Mouse (Mus musculus): ENCODE results near the gene Slc8a2.

DNA sequence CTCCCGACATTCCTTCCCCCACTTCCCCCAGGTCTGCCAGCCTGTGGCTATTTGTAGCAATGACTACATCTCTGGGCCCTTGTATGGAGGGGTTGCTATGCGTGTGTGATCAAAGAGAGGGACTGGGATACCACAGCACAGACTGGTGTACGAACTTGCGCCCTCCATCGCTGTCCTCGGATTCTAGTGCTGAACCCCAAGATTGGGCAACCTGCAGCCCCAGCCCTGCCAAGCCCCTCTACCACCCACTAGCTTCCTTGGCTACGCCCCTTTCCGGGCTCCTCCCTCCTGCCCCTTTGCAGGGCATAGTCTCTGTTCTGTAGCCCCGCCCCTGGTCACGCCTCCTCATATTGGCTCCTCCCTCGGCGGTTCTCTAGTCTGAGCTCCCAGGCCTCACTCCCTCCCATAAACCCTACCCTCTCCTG is at the start of gene Slc8a2:
- TF ChIP-seq CTCF (conservative IDR thresholded peaks at IDR 0.05; ENCODE audit: insufficient read depth, insufficient read length, low read depth, low read length) (no peak), POLR2A (IDR thresholded peaks at IDR 0.05; ENCODE audit: low read depth, low read length) (no peak)
